Mouse (Mus musculus): ENCODE data around the gene Chrm3. TPM values are rescaled to one million over a fixed set of nuclear protein-coding genes. Genes with fewer than 3 reads are reported as not detected.

Chrm3 gene
- total RNA-seq, 2 experiments from 2014 or later, result 0.52 TPM; not detected in 1

GRCm38 (mm10) chr13:10239825-10240224 is 120.8 kb downstream of the Chrm3 start:
- no peak for ATAC-seq (replicated peaks; ENCODE audit: poor library complexity, severe bottlenecking)

- ATAC-seq (replicated peaks; ENCODE audit: poor library complexity, severe bottlenecking), result no peak
These were observed 123.0 kb downstream of the Chrm3 start for GRCm38 (mm10) chr13:10237616-10238015.

- no peak for ATAC-seq (replicated peaks; ENCODE audit: poor library complexity, severe bottlenecking)
These were observed 124.4 kb downstream of the Chrm3 start for GRCm38 (mm10) chr13:10236279-10236678.

- ATAC-seq (replicated peaks; ENCODE audit: poor library complexity, severe bottlenecking), result no peak
These were observed 125.1 kb downstream of the Chrm3 start for GRCm38 (mm10) chr13:10235391-10236169.

- peak; percentile 98 for ATAC-seq (replicated peaks; ENCODE audit: poor library complexity, severe bottlenecking)
These were observed 140.2 kb downstream of the Chrm3 start for GRCm38 (mm10) chr13:10220403-10220802.

- ATAC-seq (replicated peaks; ENCODE audit: poor library complexity, severe bottlenecking), result no peak
These were observed 148.5 kb downstream of the Chrm3 start for GRCm38 (mm10) chr13:10212112-10212511.

GRCm38 (mm10) chr13:10210522-10211244 is 150.0 kb downstream of the Chrm3 start:
- peak; percentile 97 for ATAC-seq (replicated peaks; ENCODE audit: poor library complexity, severe bottlenecking)

GRCm38 (mm10) chr13:10199206-10199956 is 161.3 kb downstream of the Chrm3 start:
- ATAC-seq (replicated peaks; ENCODE audit: poor library complexity, severe bottlenecking), result no peak

GRCm38 (mm10) chr13:10189829-10190228 is 170.8 kb downstream of the Chrm3 start:
- ATAC-seq (replicated peaks; ENCODE audit: poor library complexity, severe bottlenecking), result no peak

GRCm38 (mm10) chr13:10187926-10188325 is 172.7 kb downstream of the Chrm3 start:
- no peak for ATAC-seq (replicated peaks; ENCODE audit: poor library complexity, severe bottlenecking)

- ATAC-seq (replicated peaks; ENCODE audit: poor library complexity, severe bottlenecking), result no peak
These were observed 176.8 kb downstream of the Chrm3 start for GRCm38 (mm10) chr13:10183837-10184236.

- ATAC-seq (replicated peaks; ENCODE audit: poor library complexity, severe bottlenecking), result peak; percentile 100
These were observed 177.9 kb downstream of the Chrm3 start for GRCm38 (mm10) chr13:10182756-10183155.

- ATAC-seq (replicated peaks; ENCODE audit: poor library complexity, severe bottlenecking), result no peak
These were observed 190.1 kb downstream of the Chrm3 start for GRCm38 (mm10) chr13:10170529-10170928.

GRCm38 (mm10) chr13:10163354-10163753 is 197.3 kb downstream of the Chrm3 start:
- no peak for ATAC-seq (replicated peaks; ENCODE audit: poor library complexity, severe bottlenecking)

- no peak for ATAC-seq (replicated peaks; ENCODE audit: poor library complexity, severe bottlenecking)
These were observed 203.2 kb downstream of the Chrm3 start for GRCm38 (mm10) chr13:10157496-10157895.

- ATAC-seq (replicated peaks; ENCODE audit: poor library complexity, severe bottlenecking), result no peak
These were observed 220.1 kb downstream of the Chrm3 start for GRCm38 (mm10) chr13:10140573-10140972.

GRCm38 (mm10) chr13:10138878-10139277 is 221.8 kb downstream of the Chrm3 start:
- no peak for ATAC-seq (replicated peaks; ENCODE audit: poor library complexity, severe bottlenecking)

- ATAC-seq (replicated peaks; ENCODE audit: poor library complexity, severe bottlenecking), result no peak
These were observed 229.6 kb downstream of the Chrm3 start for GRCm38 (mm10) chr13:10131064-10131463.

- ATAC-seq (replicated peaks; ENCODE audit: poor library complexity, severe bottlenecking), result no peak
These were observed 248.4 kb downstream of the Chrm3 start for GRCm38 (mm10) chr13:10112211-10112610.

GRCm38 (mm10) chr13:10109542-10109941 is 251.1 kb downstream of the Chrm3 start:
- ATAC-seq (replicated peaks; ENCODE audit: poor library complexity, severe bottlenecking), result 0 out of 2 replicates have a peak, but pooled peaks have one; percentile 20

- ATAC-seq (replicated peaks; ENCODE audit: poor library complexity, severe bottlenecking), result no peak; the same call in 1 of the 2 replicates
These were observed 253.3 kb downstream of the Chrm3 start for GRCm38 (mm10) chr13:10107331-10107730.

Data from granulocyte monocyte progenitor cell, adult 5-6 weeks (primary cell).